Mouse (Mus musculus) lung, adult 2 months (tissue): ENCODE results near the gene Cluh.

Source experiments
- CTCF ChIP-seq: fragments of 200-500 bp; IDR thresholded peaks from 2 replicates; pipeline ENCODE4 v1.5.1; 2011; ENCODE audit warnings: mild to moderate bottlenecking, low read length, control low read depth; ENCODE audit not compliant: insufficient read depth
- POLR2A ChIP-seq: fragments of 200-500 bp; IDR thresholded peaks from 2 replicates; pipeline ENCODE4 v1.6.1; 2011; ENCODE audit warnings: low read depth, mild to moderate bottlenecking, control low read depth, low read length, borderline replicate concordance; ENCODE audit errors: extremely low read depth

GRCm38 (mm10) chr11:74634490-74635275 is 14.6 kb upstream of the Cluh start:
- TF ChIP-seq POLR2A = no peak
- peak; percentile 79 for TF ChIP-seq CTCF
